Mouse (Mus musculus): Measurements from ENCODE around the gene Zfp810.
"Not testable (repeated sequence)": the region's sequence is repeated elsewhere in the genome, so short reads cannot be mapped to it uniquely, and the experiment has no call there.

Gene Zfp810

GRCm38 (mm10) chr9:22307156-22307919 lies at the start of gene Zfp810:
Zfp810 (minus strand) TSS chr9:22307648.
- in situ Hi-C loops (cut with MboI; ENCODE audit: low pct_unique_long_range_greater_than_20kb in 1 of 2, low sequenced_read_pairs in 2 of 2, unreplicated experiment in 1 of 2): no loop called here

- in situ Hi-C loops (cut with MboI; ENCODE audit: low pct_unique_long_range_greater_than_20kb in 1 of 2, low sequenced_read_pairs in 2 of 2, unreplicated experiment in 1 of 2): loop anchor here in 1 of 2 experiments (10.0 kb wide), 1 partner anchor 111 kb away; no protein-coding TSS in a partner anchor
Measured at GRCm38 (mm10) chr9:22355919-22356318, 48.5 kb upstream of the Zfp810 start.

GRCm38 (mm10) chr9:22353901-22354300 lies 46.5 kb upstream of the Zfp810 start:
- in situ Hi-C loops (cut with MboI; ENCODE audit: low pct_unique_long_range_greater_than_20kb in 1 of 2, low sequenced_read_pairs in 2 of 2, unreplicated experiment in 1 of 2): loop anchor here in 1 of 2 experiments (10.0 kb wide), 1 partner anchor 109 kb away; no protein-coding TSS in a partner anchor

- in situ Hi-C loops (cut with MboI; ENCODE audit: low pct_unique_long_range_greater_than_20kb in 1 of 2, low sequenced_read_pairs in 2 of 2, unreplicated experiment in 1 of 2): loop anchor here in 1 of 2 experiments (10.0 kb wide), 1 partner anchor 109 kb away; no protein-coding TSS in a partner anchor
Measured at GRCm38 (mm10) chr9:22353465-22353864, 46.0 kb upstream of the Zfp810 start.

- in situ Hi-C loops (cut with MboI; ENCODE audit: low pct_unique_long_range_greater_than_20kb in 1 of 2, low sequenced_read_pairs in 2 of 2, unreplicated experiment in 1 of 2): loop anchor here in 1 of 2 experiments (5.0 kb wide), 1 partner anchor 37 kb away; no protein-coding TSS in a partner anchor
Measured at GRCm38 (mm10) chr9:22340331-22340730, 32.9 kb upstream of the Zfp810 start.

GRCm38 (mm10) chr9:22337217-22337616 lies 29.8 kb upstream of the Zfp810 start:
- in situ Hi-C loops (cut with MboI; ENCODE audit: low pct_unique_long_range_greater_than_20kb in 1 of 2, low sequenced_read_pairs in 2 of 2, unreplicated experiment in 1 of 2): loop anchor here in 1 of 2 experiments (5.0 kb wide), 1 partner anchor 40 kb away; no protein-coding TSS in a partner anchor

GRCm38 (mm10) chr9:22327475-22328387 lies 20.3 kb upstream of the Zfp810 start:
- in situ Hi-C loops (cut with MboI; ENCODE audit: low pct_unique_long_range_greater_than_20kb in 1 of 2, low sequenced_read_pairs in 2 of 2, unreplicated experiment in 1 of 2): no loop called here

- in situ Hi-C loops (cut with MboI; ENCODE audit: low pct_unique_long_range_greater_than_20kb in 1 of 2, low sequenced_read_pairs in 2 of 2, unreplicated experiment in 1 of 2): no loop called here
Measured at GRCm38 (mm10) chr9:22327099-22327474, 19.6 kb upstream of the Zfp810 start.

- in situ Hi-C loops (cut with MboI; ENCODE audit: low pct_unique_long_range_greater_than_20kb in 1 of 2, low sequenced_read_pairs in 2 of 2, unreplicated experiment in 1 of 2): no loop called here
Measured at GRCm38 (mm10) chr9:22324579-22324978, 17.1 kb upstream of the Zfp810 start.

GRCm38 (mm10) chr9:22322381-22323211 lies 15.1 kb upstream of the Zfp810 start:
- in situ Hi-C loops (cut with MboI; ENCODE audit: low pct_unique_long_range_greater_than_20kb in 1 of 2, low sequenced_read_pairs in 2 of 2, unreplicated experiment in 1 of 2): no loop called here

GRCm38 (mm10) chr9:22319109-22319508 lies 11.7 kb upstream of the Zfp810 start:
- in situ Hi-C loops (cut with MboI; ENCODE audit: low pct_unique_long_range_greater_than_20kb in 1 of 2, low sequenced_read_pairs in 2 of 2, unreplicated experiment in 1 of 2): no loop called here

- in situ Hi-C loops (cut with MboI; ENCODE audit: low pct_unique_long_range_greater_than_20kb in 1 of 2, low sequenced_read_pairs in 2 of 2, unreplicated experiment in 1 of 2): not testable (repeated sequence)
Measured at GRCm38 (mm10) chr9:22316047-22316446, 8.6 kb upstream of the Zfp810 start.

- in situ Hi-C loops (cut with MboI; ENCODE audit: low pct_unique_long_range_greater_than_20kb in 1 of 2, low sequenced_read_pairs in 2 of 2, unreplicated experiment in 1 of 2): no loop called here
Measured at GRCm38 (mm10) chr9:22314066-22314465, 6.6 kb upstream of the Zfp810 start.

GRCm38 (mm10) chr9:22313218-22313617 lies 5.8 kb upstream of the Zfp810 start:
- in situ Hi-C loops (cut with MboI; ENCODE audit: low pct_unique_long_range_greater_than_20kb in 1 of 2, low sequenced_read_pairs in 2 of 2, unreplicated experiment in 1 of 2): no loop called here

- in situ Hi-C loops (cut with MboI; ENCODE audit: low pct_unique_long_range_greater_than_20kb in 1 of 2, low sequenced_read_pairs in 2 of 2, unreplicated experiment in 1 of 2): no loop called here
Measured at GRCm38 (mm10) chr9:22309651-22310050, 2.2 kb upstream of the Zfp810 start.

- in situ Hi-C loops (cut with MboI; ENCODE audit: low pct_unique_long_range_greater_than_20kb in 1 of 2, low sequenced_read_pairs in 2 of 2, unreplicated experiment in 1 of 2): not testable (repeated sequence)
Measured at GRCm38 (mm10) chr9:22307920-22308262, 443 bp upstream of the Zfp810 start.

GRCm38 (mm10) chr9:22306726-22307125 lies 722 bp downstream of the Zfp810 start:
- in situ Hi-C loops (cut with MboI; ENCODE audit: low pct_unique_long_range_greater_than_20kb in 1 of 2, low sequenced_read_pairs in 2 of 2, unreplicated experiment in 1 of 2): no loop called here

GRCm38 (mm10) chr9:22302199-22302598 lies 5.2 kb downstream of the Zfp810 start:
- in situ Hi-C loops (cut with MboI; ENCODE audit: low pct_unique_long_range_greater_than_20kb in 1 of 2, low sequenced_read_pairs in 2 of 2, unreplicated experiment in 1 of 2): loop anchor here in 1 of 2 experiments (5.0 kb wide), 1 partner anchor 140 kb away; no protein-coding TSS in a partner anchor

Measured in mouse embryonic stem cell (cell line).